Mouse (Mus musculus): Measurements from ENCODE around the gene Klhl11.

DNA sequence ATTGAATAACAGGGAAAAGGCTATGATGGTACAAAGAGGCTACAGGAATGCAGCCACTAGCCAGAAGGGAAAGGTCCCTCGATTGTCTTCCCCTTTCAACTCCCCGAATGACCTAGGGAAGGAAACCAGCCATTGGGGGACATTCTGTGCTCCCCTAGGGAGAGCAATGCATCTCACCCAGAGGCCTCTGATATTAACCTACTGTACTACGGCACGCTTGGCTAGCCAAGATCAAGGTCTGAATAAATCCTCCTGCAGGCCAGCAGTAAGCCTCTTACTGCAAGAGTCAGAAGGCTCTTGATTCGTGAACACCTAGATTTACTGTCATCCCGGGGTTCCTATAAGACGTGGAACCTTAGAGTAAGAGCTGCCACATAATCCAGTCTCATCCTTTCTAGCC lies 28.1 kb upstream of the Klhl11 start:
- TF ChIP-seq CTCF (IDR thresholded peaks at IDR 0.05; ENCODE audit: insufficient read depth, low read depth, low read length) (no peak), POLR2A (IDR thresholded peaks at IDR 0.05; ENCODE audit: insufficient read depth, low read depth, low read length) (no peak)
